Mouse (Mus musculus): ENCODE measurements around the gene Slc12a8. TPM values are rescaled to one million over a fixed set of nuclear protein-coding genes. Genes with fewer than 3 reads are reported as not detected.

The Slc12a8 gene
- total RNA-seq, 1 experiment = 3.7 TPM

- H3K4me3 ChIP-seq (ENCODE audit: insufficient read depth in 1 of 2, low read depth in 1 of 2, low read length in 2 of 2, poor library complexity in 1 of 2, severe bottlenecking in 1 of 2) = no peak overlapping the region
- H3K27ac ChIP-seq (ENCODE audit: insufficient read depth, low read depth, low read length, poor library complexity, severe bottlenecking) = no peak overlapping the region
- no peak overlapping the region for H3K9ac ChIP-seq (ENCODE audit: insufficient read depth, low read depth, low read length, poor library complexity, severe bottlenecking)
- in situ Hi-C loops (cut with MboI; ENCODE audit: low sequenced_read_pairs in 2 of 2, unreplicated experiment in 2 of 2) = no loop called here
- H3K4me1 ChIP-seq (ENCODE audit: control insufficient read depth in 2 of 2, insufficient read depth in 2 of 2, low read length in 2 of 2, poor library complexity in 1 of 2) = no peaks in the 10 kb centered on the region
- TF ChIP-seq MAFK (IDR thresholded peaks at IDR 0.05; ENCODE audit: insufficient read depth, low read depth, low read length) = no peak
- no peak for TF ChIP-seq HCFC1 (IDR thresholded peaks at IDR 0.05; ENCODE audit: borderline replicate concordance, insufficient read depth, low read length)
- TF ChIP-seq CHD2 (IDR thresholded peaks at IDR 0.05; ENCODE audit: low read depth, low read length) = no peak
- no peak for TF ChIP-seq ZNF384 (IDR thresholded peaks at IDR 0.05; ENCODE audit: low read depth, low read length)
- TF ChIP-seq ZC3H11A (IDR thresholded peaks at IDR 0.05; ENCODE audit: borderline replicate concordance, low read depth, low read length) = no peak
- DNase-seq (ENCODE audit: low read depth, low spot score) = no peak
- no peaks in the 10 kb centered on the region for H3K9me3 ChIP-seq (ENCODE audit: control insufficient read depth, insufficient read depth, low read depth, low read length)
- H3K36me3 ChIP-seq (ENCODE audit: control insufficient read depth, insufficient read depth, low read length, poor library complexity, severe bottlenecking) = peaks cover 8% of the 10 kb centered on the region; the same call in 1 of the 2 replicates
Observed at GRCm38 (mm10) chr16:33544346-33544745, 27.2 kb downstream of the Slc12a8 start.

GRCm38 (mm10) chr16:33545530-33545929 is 28.4 kb downstream of the Slc12a8 start:
- TF ChIP-seq HCFC1 (IDR thresholded peaks at IDR 0.05; ENCODE audit: borderline replicate concordance, insufficient read depth, low read length) = no peak
- TF ChIP-seq ZC3H11A (IDR thresholded peaks at IDR 0.05; ENCODE audit: borderline replicate concordance, low read depth, low read length) = no peak
- Histone ChIP-seq H3K4me3 (ENCODE audit: insufficient read depth in 1 of 2, low read depth in 1 of 2, low read length in 2 of 2, poor library complexity in 1 of 2, severe bottlenecking in 1 of 2) (no peak overlapping the region), H3K36me3 (ENCODE audit: control insufficient read depth, insufficient read depth, low read length, poor library complexity, severe bottlenecking) (peaks cover 8% of the 10 kb centered on the region; the same call in 1 of the 2 replicates), H3K9ac (ENCODE audit: insufficient read depth, low read depth, low read length, poor library complexity, severe bottlenecking) (no peak overlapping the region), H3K9me3 (ENCODE audit: control insufficient read depth, insufficient read depth, low read depth, low read length) (no peaks in the 10 kb centered on the region), H3K27ac (ENCODE audit: insufficient read depth, low read depth, low read length, poor library complexity, severe bottlenecking) (no peak overlapping the region), H3K4me1 (ENCODE audit: control insufficient read depth in 2 of 2, insufficient read depth in 2 of 2, low read length in 2 of 2, poor library complexity in 1 of 2) (no peaks in the 10 kb centered on the region)
- in situ Hi-C loops (cut with MboI; ENCODE audit: low sequenced_read_pairs in 2 of 2, unreplicated experiment in 2 of 2) = no loop called here
- no peak for DNase-seq (ENCODE audit: low read depth, low spot score)

GRCm38 (mm10) chr16:33553689-33554342 is 36.7 kb downstream of the Slc12a8 start:
- Histone ChIP-seq H3K27ac (ENCODE audit: insufficient read depth, low read depth, low read length, poor library complexity, severe bottlenecking) (no peak overlapping the region), H3K9ac (ENCODE audit: insufficient read depth, low read depth, low read length, poor library complexity, severe bottlenecking) (no peak overlapping the region), H3K4me1 (ENCODE audit: control insufficient read depth in 2 of 2, insufficient read depth in 2 of 2, low read length in 2 of 2, poor library complexity in 1 of 2) (peaks cover 0 to 3% of the 10 kb centered on the region in 2 experiments; a peak in 1 of 4 replicates), H3K4me3 (ENCODE audit: insufficient read depth in 1 of 2, low read depth in 1 of 2, low read length in 2 of 2, poor library complexity in 1 of 2, severe bottlenecking in 1 of 2) (no peak overlapping the region), H3K36me3 (ENCODE audit: control insufficient read depth, insufficient read depth, low read length, poor library complexity, severe bottlenecking) (no peaks in the 10 kb centered on the region), H3K9me3 (ENCODE audit: control insufficient read depth, insufficient read depth, low read depth, low read length) (no peaks in the 10 kb centered on the region)
- TF ChIP-seq ZNF384 (IDR thresholded peaks at IDR 0.05; ENCODE audit: low read depth, low read length) = no peak
- no peak for TF ChIP-seq HCFC1 (IDR thresholded peaks at IDR 0.05; ENCODE audit: borderline replicate concordance, insufficient read depth, low read length)
- no peak for TF ChIP-seq ZC3H11A (IDR thresholded peaks at IDR 0.05; ENCODE audit: borderline replicate concordance, low read depth, low read length)
- TF ChIP-seq MAFK (IDR thresholded peaks at IDR 0.05; ENCODE audit: insufficient read depth, low read depth, low read length) = no peak
- in situ Hi-C loops (cut with MboI; ENCODE audit: low sequenced_read_pairs in 2 of 2, unreplicated experiment in 2 of 2) = no loop called here
- no peak for DNase-seq (ENCODE audit: low read depth, low spot score)

- no peak for TF ChIP-seq MAFK (IDR thresholded peaks at IDR 0.05; ENCODE audit: insufficient read depth, low read depth, low read length)
- TF ChIP-seq HCFC1 (IDR thresholded peaks at IDR 0.05; ENCODE audit: borderline replicate concordance, insufficient read depth, low read length) = no peak
- no peak for TF ChIP-seq ZNF384 (IDR thresholded peaks at IDR 0.05; ENCODE audit: low read depth, low read length)
- TF ChIP-seq CHD2 (IDR thresholded peaks at IDR 0.05; ENCODE audit: low read depth, low read length) = no peak
- TF ChIP-seq ZC3H11A (IDR thresholded peaks at IDR 0.05; ENCODE audit: borderline replicate concordance, low read depth, low read length) = no peak
- in situ Hi-C loops (cut with MboI; ENCODE audit: low sequenced_read_pairs in 2 of 2, unreplicated experiment in 2 of 2) = no loop called here
- Histone ChIP-seq H3K4me1 (ENCODE audit: control insufficient read depth in 2 of 2, insufficient read depth in 2 of 2, low read length in 2 of 2, poor library complexity in 1 of 2) (peaks cover 0 to 6% of the 10 kb centered on the region in 2 experiments; a peak in 2 of 4 replicates), H3K4me3 (ENCODE audit: insufficient read depth in 1 of 2, low read depth in 1 of 2, low read length in 2 of 2, poor library complexity in 1 of 2, severe bottlenecking in 1 of 2) (no peak overlapping the region), H3K36me3 (ENCODE audit: control insufficient read depth, insufficient read depth, low read length, poor library complexity, severe bottlenecking) (no peaks in the 10 kb centered on the region), H3K9ac (ENCODE audit: insufficient read depth, low read depth, low read length, poor library complexity, severe bottlenecking) (no peak overlapping the region), H3K27ac (ENCODE audit: insufficient read depth, low read depth, low read length, poor library complexity, severe bottlenecking) (no peak overlapping the region), H3K9me3 (ENCODE audit: control insufficient read depth, insufficient read depth, low read depth, low read length) (no peaks in the 10 kb centered on the region)
- DNase-seq (ENCODE audit: low read depth, low spot score) = no peak
Observed at GRCm38 (mm10) chr16:33558121-33558520, 41.0 kb downstream of the Slc12a8 start.

Measured in ES-E14 (cell line).